Mouse (Mus musculus) cerebellum, adult (tissue): Measurements from ENCODE around the gene Slamf8.

Source experiments
- ATAC-seq: cut with Nextera tagmentation; 2 replicates; pipeline ENCODE4 v1.9.2; 2017; ENCODE audit warnings: mild to moderate bottlenecking, moderate library complexity, mixed read lengths; ENCODE audit not compliant: insufficient number of reproducible peaks, low FRiP score, low TSS enrichment

Slamf8 gene

DNA sequence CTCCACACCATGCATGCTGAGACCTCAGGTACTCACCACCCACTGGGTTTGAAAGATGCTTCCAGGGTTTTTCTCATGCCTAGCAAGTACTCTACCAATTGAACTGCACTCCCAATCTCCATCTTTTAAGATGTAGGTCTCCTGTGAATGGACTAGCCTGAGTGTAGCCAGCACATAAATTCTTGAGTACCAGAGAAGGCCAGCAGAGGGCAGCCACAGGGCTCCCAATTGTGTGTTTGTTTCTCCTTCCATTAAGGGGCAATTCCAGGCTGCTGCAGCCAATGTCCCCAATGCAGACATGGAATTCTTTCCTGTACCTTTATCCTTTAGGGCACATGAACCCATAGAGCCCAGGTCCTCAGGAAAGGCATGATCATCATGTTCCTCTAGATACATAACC, 4.1 kb upstream of the Slamf8 start:
- ATAC-seq = no peak

DNA sequence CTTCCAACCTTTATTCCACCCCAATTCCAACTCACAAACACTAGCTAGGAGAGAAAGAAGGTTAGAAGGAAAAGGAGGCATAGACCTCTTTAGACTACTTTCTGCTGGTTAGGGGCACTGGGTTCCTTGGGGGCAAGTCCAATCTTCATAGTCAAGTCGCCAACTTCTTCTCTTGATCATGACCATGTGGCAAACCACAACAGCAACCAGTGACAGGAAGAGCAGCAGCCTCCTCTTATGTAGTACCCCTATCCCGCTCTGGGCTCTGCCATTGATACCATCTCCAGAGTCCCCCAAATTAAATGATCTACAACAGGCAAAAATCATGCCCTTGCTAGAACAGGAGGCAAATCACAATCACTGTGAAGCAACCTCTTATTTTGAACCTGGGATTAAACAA, 3.6 kb upstream of the Slamf8 start:
- no peak for ATAC-seq

DNA sequence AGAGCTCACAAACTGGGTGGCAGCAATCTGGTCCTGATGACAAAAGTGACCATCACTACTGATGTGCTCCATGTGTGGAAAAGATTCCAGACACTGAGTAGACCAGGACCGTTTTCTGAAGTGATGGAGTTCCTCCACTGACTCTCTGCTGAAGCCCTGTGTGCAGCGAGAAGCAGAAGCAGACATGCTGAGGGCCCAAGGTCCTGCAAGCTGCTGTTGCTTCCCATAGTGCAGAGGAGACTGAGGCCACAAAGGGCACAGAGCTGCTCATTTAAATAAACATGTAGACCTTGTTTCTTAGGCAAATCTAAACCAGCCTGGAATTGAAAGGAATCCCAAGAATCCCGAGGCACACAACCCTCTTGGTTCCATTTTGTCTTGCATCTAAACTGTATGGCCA, 3.0 kb upstream of the Slamf8 start:
- no peak for ATAC-seq

DNA sequence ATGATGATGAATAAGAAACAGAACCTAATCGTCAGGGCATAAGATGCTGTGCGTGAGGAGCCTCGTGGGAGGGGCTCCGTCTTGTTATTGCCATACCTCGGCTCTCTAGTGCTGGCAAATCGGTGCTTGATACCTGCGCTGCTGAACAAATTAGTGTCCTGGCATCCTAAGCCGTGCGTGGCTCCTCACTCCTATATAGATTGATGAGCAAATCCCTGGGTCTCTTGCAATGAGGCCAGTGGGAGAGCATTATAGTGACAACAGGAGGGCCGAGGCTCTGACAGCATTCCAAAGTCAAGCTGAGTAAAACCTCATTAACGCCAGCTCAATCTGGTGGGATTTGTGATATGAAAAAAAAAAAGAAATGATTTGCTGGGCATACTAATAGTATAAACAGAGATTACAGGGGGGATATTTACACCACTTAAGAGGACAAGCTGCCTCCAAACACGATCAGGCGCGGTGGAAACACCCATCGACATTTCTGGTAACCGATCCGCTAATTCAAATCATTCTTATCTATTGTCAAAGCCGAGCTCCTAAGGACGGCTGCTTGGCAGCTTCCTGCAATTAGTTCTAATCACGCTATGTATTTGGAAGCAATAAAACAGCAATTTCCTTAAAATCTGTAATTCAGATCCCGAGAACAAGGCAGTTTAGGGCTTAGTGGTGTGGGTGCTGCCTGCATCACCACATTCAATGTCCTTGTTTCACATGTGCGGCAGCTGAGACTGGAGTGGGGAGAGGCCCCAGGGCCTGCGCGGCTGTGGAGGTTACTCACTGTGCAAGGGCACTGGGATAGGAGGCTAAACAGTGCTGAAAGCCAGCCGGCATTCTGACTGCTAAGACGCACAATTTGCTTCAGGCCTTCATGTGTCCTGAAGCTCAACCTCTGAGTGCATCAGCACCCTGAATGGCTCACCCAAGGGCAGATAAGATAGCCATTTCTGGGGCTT, 4.5 kb downstream of the Slamf8 start:
- no peak for ATAC-seq

DNA sequence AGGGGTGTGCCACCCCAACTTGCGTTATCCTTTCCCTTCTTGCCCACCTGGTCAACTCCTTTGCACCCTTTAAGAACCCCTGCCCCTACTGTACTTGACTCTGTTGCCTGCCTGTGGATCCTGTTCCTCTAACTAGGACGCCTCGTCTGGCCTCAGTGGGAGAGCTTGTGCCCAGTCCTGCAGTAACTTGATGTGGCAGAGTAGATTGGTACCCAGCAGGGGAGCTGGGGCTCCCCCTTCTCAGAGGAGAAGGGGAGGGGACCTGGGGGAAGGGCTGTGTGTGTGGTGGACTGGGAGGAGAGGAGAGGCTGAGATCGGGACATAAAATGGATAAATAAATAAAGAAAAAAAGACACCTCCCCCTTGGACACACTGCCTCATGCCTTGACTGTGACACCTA, 5.3 kb downstream of the Slamf8 start:
- ATAC-seq = no peak

DNA sequence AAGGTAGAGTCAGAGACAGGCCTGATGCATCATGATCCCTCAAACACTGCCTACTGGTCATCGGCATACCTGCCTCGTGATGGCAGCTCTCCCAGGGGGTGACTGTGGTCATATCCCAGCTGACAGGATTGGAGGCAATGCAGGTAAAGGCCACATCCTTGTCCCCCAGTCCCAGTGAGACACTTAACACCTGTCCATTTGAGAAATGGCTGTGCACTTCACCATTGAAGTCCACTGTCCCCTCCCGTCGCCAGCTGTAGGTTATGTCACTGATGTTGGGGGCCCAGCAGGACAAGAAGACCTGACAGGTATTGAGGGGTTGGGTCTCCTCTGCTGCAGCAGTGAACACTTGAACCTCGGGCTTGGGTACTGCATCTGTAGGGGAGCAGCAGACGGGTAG, 6.1 kb downstream of the Slamf8 start:
- ATAC-seq = no peak

DNA sequence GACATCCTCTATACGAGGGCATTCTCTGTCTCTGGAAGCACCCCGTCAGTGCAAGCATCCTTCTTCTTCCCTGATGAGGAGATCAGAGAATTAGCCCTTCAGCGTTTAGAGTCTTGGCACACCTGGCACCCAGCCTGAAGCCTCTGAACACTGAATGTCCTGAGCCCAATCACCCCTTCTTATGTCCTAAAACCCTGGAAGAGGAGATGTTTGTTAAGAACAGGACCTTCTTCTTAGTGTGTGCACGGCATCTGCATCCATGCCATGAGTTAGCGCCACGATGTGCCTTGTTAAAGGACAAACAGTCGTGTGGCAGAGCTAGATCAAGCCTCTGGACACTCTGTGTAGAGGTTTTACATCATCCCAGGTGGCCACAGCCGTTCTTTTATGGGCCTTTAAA, 7.9 kb downstream of the Slamf8 start:
- no peak for ATAC-seq

DNA sequence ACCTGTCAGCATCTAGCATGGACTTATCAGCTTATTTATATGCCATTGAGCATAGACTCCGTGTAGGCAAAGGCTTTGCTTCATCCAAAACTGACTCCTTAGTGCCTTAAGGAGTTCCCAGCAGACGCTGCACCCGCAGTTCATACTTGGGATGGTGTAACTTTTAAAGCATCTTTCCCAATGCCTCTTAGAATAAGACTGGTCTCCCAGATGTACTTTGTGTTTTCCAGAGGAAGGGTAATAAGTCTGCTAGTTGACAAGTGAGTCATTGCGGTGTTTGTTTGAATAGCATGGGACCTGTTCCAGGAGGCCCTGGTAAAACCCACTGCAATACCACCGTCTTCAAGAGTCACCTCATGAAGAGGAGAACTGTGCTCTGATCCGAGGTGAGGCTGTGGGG, 10.3 kb downstream of the Slamf8 start:
- no peak for ATAC-seq

DNA sequence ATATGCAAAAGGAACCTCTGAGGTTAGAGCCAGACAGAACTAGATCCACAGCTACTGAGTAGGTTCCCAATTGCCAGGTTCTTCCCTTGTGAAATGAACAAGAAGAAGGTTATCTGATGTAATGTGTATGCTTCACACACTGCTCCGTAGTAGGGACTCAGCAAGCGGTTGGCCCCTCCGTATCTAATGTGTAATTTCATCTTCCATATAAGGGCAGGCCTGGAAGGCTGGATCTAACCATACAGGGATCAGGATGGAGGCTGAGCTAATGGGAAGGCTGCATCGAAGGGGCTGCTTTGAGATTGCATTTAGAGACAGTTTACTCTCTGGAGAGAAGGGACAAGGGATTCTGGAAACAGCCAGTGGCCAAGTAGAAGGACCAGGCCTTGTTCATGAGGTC, 22.6 kb downstream of the Slamf8 start:
- no peak for ATAC-seq

DNA sequence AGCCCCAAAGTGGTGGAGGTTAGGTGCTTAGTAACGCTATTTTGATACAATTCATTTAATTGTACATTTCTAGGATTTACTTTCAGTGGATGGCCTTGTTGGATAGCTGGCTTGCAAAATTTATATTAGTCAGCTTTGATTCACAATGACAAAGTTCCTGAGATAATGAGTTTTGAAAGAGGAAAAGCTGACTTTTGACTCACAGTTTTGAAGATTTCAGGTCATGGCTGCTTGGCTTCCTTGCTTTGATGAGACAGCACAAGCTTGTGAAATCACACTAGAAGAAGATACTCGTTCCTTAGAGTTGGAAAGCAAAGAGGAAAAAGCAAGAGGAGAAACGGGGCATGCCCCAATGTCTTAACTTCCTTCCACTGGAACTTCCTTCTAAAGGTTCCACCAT, 24.2 kb downstream of the Slamf8 start:
- ATAC-seq = no peak

DNA sequence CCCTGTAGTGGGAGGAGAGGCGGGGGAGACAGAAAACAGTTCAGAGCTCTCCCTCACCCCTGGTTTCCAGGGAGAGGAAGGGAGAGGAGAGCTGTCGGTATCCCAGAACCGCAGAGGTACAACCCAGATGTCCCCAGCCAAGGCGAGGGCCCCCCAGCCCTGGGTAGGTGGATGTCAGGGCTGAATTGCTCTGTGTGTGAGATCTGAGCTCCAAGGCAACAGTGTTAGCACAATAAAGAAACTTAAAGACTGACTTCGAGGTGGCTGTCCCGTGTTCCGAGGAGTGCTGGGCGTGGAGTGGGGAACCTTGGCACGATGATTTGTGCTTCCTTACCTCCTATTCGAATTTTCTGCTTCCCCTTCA, 26.9 kb downstream of the Slamf8 start:
- no peak; the same call in 1 of the 2 replicates for ATAC-seq

DNA sequence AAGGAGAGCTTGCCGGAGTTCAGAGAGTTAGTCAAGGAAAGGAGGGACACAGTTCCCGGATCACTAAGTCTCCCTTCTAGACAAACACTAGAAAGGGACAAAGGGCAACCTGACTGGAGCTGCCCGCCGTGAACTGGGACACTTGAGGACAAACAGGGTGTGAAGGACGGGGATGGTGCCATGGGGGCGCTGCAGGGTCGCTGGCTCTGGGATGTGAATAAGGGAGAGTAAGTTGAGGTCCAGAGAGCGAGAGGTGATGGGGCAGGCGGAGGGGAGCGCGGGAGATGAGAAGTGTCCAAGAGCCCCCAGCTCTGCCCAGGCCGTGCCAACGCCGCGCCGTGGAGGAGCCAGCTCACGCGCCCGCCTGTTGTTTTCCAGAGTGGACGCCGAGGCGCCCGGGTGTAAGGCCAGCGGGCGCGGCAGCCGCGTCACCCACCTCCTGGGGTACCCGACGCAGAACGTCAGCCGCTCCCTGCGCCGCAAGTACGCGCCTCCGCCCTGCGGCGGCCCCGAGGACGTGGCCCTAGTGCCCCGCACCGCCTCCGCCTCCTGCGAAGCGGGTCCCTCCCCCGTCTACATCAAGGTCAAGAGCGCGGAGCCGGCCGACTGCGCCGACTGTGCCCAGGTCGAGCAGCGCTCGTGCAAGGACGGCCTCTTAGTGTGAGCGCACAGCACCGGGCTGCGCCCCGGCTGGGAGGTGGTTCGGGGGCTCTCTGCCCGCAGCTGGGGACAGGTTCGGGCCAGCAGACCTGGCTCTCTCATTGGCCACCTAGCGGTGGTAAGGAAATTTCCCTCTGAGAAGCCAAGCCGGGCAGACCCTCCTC, 27.5 kb downstream of the Slamf8 start:
- ATAC-seq = peak; percentile 77

DNA sequence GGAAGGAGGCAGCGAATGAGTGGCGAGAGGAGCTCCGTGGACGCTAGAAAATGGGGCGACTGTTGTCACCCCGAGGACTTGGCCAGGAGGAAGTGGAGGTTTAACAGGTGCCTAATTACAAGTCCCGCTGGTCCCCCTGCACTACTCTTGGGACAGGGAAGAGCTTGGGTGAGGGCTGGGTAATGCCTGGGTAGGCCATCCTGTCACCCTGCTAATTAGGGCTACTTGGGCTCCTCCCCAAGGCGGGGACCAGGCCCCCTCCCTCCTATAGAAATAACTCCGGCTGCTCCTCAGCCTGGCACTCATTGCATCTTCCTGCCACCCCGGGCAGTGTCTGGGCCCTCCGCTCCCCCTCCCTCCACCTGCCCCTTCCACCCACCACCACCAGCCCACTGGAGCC, 34.7 kb downstream of the Slamf8 start, which contains the start of gene Vsig8:
Gene Vsig8, plus strand, starts transcription at position 301 of the 400 bp plus-strand sequence.
- ATAC-seq = no peak

DNA sequence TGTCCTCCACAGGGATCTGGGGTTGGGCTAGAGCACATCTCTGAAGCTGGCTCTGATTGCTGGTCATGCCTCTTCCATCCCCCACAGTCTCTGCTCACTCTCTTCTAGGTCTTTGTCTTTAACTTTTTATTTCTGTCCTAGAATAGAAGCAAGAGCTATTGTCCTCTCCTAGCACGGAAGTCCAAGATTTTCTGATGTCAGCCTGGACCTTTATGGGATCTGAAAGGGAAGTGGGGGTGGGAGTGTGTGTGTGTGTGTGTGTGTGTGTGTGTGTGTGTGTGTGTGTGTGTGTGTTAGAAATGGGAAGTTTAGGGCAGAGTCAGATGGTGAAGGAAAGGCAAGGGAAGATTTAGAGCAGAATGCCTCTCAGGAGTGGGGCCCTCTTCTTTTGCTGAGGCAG, 37.7 kb downstream of the Slamf8 start:
- no peak for ATAC-seq

DNA sequence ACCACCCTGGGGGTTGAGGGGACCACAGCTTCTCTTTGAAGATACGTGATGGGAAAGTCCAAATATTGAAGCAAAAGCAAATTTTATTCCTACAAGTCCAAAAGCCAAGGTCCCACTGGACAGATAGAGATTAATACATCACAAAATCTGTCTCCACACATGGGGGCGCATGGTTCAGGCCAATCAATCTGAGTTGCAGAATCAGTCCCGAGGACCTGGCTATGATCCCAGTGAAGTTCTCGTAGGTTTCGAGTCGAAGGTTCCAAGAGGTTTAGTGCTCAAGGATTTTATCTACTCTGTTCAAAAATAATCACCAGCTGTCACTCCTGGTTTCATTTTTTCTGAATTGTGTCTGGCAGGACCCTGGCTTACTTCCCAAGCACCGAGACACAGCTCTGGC, 39.4 kb downstream of the Slamf8 start:
- ATAC-seq = no peak

DNA sequence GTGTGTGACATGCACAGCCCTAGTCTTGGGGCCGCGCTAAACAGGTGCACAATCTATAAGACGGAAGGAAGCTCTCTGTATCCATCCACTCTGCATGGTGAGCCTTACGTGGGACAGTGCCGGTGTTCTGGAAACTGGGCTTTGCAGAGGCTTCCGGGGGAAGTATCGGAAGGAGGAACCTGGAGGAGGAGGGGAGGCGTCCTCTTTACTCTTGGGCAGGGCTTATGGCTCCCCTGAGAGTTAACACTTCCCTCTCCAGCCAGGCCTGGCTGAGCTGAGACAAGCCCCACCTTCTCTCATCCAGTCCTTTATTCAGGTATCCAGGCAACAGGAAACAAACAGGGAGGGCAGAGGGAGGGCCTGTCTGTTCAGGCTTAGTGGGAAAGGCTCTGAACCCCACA, 39.8 kb downstream of the Slamf8 start:
- peak; percentile 62 for ATAC-seq

DNA sequence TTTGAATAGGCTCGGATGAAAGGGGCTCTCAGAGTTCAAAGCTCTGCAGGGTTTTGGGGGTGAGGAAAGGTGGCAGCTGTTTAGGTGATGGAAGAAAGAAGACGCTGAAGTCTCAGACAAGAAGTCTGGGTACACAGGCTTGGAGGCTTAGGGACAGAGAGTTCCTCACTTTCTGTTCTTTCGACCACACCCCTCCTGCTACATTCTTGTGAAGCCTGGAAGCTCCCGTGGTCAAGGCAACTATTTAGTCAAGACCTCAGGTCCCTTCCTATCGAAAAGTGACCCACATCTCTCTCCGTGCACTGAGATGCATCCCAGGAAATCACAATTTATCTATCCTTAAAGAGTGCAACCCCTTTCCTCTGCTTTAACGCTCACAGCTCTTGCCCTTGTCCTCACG, 40.7 kb downstream of the Slamf8 start:
- no peak for ATAC-seq

DNA sequence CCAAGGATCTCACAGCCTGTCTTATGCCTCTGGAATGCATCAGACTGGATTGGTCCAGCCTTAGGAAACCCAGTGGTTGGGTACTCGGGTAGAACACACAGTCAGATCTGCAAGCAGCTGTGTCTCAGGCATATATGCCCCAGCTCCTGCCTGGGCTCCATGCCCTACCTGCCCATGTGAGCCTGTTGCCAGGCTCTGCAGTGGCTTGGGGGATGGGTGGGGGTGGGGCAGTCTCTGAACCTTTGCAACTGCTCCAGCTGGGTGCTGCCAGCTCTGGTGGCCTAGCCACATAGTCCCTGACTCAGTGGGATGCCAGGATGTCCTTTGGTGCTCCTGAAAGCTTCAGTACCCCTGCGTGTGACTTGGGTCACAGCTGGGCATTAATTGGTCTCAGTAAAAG, 41.1 kb downstream of the Slamf8 start:
- no peak for ATAC-seq

DNA sequence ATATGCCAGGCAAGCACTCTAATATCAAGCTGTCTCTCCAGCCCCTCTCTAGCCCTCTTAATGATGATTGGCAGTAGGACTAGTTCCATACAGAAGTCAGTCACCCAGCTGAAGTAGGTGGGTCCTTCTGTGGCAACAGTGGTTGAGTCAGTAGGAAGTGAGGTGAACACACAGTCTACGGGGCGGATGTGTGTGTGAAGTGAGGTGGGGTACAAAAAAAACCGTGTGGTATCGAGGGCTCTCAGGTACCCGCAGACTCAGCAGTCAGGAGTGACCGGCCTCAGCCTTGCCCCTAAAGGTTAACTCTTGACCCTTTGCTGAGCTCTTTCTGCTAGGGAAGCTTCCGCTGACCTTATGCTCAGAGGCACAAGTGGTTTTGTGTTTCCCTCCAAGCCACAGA, 41.9 kb downstream of the Slamf8 start:
- ATAC-seq = no peak

DNA sequence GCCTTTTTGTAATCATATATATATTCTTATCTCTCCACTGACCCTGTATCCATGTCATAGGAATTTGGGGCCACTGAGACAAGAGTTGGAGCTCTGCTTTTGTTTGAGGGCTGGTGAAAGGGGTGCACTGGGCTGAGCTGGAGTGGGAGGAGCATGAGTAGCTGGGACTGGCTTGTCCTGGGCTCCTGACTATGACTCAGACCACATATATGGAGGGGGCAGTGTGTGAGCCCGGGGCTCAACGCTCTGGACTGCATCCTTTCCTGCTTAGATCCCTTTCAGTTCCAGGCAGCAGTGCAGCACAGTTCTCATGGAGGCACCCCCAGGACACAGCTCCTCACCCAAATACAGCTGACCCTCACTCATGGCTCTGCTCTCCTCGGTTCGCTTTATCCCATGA, 44.3 kb downstream of the Slamf8 start:
- no peak for ATAC-seq

DNA sequence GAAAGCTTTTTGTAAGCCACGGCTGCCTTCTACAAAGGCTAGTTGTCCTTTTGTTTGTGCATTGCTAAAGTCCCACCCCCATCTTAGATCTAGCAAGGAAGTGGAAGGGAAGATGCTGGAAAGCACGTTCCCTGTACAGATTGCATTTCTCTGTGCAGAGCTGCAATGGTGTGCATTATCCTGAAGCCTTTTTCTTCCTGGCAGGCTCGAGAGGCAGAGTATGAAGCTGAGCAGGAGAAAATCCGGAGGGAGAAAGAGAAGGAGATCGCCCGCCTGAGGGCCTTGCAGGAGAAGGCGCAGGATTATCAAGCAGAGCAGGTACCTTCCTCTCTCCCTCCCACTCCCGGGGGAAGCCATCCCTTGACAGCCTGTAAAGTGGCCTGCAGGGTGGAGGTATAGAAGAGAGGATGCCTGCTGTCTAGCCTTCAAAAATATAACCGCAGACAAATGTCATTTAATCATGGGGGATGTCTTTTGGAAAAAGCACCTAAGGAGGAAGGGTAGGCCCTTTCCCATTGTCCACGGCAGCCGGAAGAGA, 50.0 kb downstream of the Slamf8 start:
- ATAC-seq = no peak
